Mouse (Mus musculus): ENCODE results near the gene Gm20683.

DNA sequence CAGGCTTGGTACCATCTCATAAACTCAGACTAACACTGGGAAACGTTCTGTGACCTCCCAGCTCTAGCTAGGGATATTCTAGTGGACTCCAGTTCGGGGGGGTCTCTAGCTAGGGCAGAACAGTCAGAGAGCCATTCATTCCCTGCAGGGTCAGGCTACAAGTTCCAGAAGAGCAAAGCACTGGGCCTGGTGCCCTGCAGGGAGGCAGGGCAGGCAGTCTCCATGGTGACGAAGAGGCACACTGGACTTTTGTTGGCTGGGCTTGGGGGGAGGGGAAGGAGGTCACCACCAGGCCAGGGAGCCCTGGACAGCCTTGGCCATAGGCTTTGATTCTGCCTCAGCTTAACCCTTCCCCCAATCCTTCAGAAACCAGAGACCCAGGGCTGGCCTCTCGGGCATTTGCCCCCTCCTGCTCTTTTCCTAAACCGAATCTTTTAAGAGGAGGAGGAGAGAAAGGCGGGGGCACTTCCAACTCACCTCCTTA, 45.9 kb downstream of the Gm20683 start, which contains the start of gene AC134908.4:
- TF ChIP-seq CTCF (IDR thresholded peaks at IDR 0.05) (no peak), EP300 (IDR thresholded peaks at IDR 0.05) (no peak)

Data from lung, postnatal 0 days (tissue).